Mouse (Mus musculus) stomach, postnatal 0 days (tissue): Measurements from ENCODE around the gene Glp1r.

Experiments
- CTCF ChIP-seq: IDR thresholded peaks from 2 replicates; pipeline ENCODE4 v1.5.1; 2016; ENCODE audit warnings: antibody characterized with exemption, low read depth, mild to moderate bottlenecking, moderate library complexity
- EP300 ChIP-seq: optimal IDR thresholded peaks from 2 replicates; pipeline ENCODE3; 2016; ENCODE audit warnings: antibody characterized with exemption

DNA sequence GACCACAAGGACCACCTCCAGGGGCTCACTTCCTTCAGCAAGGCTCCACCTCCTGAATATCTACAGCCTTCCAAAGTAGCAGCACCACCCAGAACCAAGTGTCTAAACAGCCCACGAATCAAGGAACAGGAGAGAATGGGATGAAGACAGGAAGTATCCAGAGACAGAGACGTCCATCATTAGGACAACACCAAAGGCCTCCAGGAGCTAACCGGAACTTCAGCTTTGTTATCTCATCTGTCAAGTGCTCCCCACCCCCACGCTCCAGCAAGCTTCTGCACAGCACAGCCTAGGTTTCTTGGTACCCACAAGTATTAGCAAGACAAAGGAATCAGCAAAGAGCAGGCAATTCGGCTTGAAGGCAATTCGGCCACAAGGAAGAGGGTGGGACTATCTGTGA lies 23.0 kb upstream of the Glp1r start:
- TF ChIP-seq CTCF (no peak), EP300 (no peak)
